Mouse (Mus musculus) spleen, adult 18-20 months (tissue): ENCODE results near the gene Igdcc4.
"Not testable (repeated sequence)": the region's sequence is repeated elsewhere in the genome, so short reads cannot be mapped to it uniquely, and the experiment has no call there.

Source experiments
- DNase-seq, 2 experiments: peaks; one replicate each; pipeline ENCODE4 v3.0.0; 2022; ENCODE audit warnings: mixed read lengths in 2 of 2

The Igdcc4 gene

DNA sequence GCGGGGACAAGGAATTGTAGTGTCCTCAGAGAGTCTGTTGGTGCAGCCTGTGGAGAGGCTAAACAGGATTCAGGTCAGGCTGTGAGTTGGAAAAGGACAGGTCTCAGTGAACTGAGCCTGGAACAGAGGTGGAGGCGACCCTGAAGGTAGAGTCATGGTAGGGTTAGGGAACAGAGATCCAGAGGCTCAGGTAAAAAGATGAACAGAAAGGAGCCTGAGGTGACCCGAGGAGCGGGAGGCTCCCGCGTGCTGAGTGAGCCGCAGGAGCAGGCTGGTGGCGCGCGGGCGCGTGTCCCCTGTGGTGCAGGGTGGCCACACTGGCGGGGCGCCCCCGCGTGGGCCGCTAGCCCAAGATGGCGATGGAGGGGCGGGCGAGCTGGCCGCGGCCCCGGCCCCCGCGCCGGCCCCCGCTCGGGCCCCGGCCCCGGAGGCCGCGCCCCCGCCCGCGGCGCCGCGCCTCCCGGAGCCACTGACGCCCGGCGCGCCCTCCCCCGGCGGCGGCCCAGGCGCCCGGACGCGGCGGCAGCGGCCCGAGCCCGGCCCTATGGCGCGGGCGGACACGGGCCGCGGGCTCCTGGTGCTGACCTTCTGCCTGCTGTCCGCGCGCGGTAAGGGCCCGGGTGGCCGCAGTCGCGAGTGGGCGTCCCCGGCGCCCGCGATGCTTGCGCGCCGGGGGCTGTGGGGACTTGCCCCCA is at the start of gene Igdcc4:
Gene Igdcc4 (plus strand): TSS at position 496 of the 695 bp plus-strand sequence.
- no peak for DNase-seq

DNA sequence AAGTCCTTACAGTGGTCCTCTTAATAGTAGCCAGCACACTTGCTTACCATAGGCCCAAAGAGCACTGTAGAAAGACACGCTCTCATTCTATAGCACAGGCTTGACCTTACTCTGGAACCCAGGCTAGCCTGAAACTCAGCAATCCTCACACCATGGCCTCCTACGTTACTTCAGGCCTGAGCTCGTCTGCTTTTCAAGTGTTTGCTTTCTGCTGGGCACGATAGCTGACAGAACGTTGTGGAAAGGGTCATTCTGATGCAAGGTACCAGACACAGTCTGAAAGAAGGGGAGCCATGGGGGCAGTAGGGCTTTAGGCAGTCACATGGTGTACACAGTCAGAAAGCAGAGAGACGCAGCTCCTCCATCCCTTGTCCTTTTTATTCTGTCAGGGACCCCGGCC is 37.0 kb upstream of the Igdcc4 start:
- no peak for DNase-seq

DNA sequence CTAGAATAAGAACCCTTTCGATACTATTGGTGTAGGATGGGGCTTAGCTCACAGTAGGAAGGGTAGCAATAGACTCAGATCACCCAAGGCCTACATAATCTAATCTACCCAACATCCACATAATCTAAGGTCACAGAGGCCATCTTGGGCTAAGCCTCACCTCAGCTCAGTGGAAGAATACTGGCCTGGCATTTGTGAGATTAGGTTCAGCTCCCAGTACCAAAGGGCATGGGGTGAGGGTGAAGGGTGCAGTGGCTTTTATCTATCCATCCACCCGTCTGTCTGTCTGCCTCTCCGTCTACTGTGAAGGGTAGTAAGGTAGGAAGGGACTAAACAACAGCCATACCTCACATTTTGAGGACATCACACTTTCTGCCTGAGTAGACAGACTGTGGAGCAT is 30.7 kb upstream of the Igdcc4 start:
- no peak for DNase-seq

DNA sequence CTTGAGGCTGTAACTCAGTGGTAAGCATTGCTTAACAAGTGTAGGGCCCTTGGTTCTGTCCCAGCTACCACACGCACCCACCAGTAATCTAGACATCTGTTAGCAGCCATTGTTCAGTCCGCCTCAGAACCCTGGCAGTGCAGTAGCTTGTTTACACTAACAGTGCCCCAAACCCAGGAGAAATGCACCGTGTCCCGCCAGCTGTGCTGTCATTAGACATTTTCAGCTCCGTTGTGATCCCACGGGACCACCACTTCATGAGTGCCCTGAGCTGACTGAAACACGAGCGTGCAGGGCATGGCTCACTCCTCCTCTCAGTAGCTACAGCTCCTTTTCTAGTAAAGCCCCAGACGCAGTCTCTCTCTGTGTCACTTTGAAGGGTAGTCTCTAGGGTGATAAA is 27.7 kb upstream of the Igdcc4 start:
- peak in 1 of 2 experiments; percentile 13 for DNase-seq

DNA sequence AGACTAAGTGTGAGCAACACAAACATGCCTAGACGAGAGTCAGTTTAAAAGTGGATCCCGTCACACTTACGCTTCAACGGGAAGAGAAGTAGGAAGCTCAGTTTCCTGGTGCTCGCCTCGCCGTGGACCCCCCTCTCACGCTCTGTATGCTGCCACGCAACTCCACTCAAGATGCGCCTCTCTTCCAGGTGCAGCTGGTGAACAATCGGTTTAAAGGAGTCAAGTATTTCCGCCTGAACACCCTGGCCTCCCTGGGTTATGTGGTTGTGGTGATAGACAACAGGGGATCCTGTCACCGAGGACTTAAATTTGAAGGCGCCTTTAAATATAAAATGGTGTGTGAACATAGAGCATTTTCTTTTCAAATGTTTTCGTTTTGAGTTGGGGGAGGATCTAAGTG is 27.0 kb upstream of the Igdcc4 start:
- DNase-seq = no peak

DNA sequence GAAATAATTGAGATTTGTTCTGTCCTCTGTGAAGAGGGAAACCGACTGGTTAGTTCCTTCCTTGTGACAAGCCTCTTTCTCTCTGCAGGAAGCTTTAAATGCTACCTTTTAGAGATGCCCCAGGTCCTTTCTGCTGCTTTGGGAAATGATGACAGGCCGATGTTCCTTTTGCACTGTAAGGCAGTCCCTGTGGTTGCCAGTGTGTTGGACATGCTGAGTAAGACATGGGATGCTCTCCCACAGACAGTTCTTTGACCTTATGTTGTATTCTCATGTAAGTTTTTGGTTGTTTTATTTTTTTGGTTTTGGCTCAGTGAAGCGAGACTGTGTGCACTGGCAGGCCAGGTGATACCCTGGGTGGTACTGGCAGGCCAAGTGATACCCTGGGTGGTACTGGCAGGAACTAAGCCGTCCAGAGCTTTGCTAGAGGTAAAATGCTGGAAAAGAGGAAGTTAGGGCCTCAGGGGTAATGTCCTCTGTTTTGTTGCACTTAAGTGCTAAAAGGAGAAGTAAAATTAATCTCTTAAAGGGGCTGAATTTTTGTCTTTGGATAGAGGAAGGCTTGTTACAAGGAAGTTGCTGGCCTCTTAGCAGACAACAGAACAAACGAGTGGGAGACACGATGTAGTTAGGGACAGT is 26.3 kb upstream of the Igdcc4 start:
- DNase-seq = peak; percentile 42 to 43

DNA sequence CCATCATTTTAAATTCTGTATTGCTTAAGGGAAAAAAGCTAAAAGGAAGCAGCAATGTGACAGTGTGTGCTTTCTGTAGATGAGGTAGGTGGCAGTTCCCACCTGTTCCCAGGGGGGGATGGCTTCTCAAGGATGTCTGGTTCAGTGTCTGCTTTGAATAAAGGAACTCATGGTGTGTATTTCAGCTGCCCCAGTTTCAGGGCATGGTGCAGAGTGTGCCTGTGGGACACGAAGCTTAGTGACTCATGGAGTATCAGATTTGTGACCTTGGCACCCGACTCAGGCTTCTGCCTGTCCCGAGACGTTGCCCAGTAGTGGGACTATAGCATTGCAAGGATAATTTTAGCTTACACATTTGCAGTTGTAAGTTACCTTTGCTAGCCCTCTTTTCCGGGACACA is 23.8 kb upstream of the Igdcc4 start:
- DNase-seq = no peak

DNA sequence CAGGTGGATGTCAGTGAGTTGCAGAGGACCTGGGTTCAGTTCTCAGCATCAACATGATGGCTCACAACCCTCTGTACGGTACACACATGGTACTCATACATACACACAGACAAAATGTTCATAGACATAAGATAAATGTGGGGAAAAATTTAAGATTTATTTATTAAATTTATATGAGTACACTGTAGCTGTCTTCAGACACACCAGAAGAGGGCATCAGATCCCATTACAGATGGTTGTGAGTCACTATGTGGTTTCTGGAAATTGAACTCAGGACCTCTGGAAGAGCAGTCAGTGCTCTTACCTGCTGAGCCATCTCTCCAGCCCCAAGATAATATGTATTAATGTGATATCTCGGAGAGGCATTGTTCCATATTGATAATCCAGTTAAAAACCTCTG is 21.1 kb upstream of the Igdcc4 start:
- DNase-seq = not testable (repeated sequence)

DNA sequence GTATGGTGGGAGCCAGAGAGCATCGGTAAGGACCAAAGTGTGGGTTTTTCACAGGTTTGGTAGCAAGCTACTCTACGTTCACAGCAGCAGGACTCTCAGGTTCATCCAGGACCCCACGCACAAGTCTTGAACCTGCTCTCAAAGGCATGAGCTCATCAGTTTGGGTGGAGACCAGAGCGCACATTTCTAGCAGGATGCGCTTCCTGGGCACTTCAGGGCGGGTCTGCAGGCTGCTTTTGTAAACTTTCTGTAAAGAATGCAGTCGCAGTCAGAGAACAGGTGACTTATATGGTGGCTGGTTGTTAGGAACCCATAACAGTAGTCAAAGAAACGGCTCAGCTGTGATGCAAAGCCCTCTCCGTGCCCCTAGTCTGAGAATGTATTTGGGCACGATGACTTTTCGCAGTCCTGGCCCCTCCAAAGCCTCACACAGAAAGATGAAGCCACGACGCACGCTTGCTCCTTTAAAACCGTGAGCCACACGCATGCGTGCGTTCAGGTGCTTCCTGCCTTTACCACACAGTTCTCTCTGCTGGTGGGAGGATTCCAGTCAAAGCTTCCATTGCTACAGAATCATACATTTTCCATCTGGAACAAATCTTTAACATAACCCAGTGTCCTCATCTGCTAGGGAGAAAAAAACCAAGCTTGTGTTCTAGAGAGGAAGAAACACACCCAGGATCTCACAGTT is 18.1 kb upstream of the Igdcc4 start:
- no peak for DNase-seq

DNA sequence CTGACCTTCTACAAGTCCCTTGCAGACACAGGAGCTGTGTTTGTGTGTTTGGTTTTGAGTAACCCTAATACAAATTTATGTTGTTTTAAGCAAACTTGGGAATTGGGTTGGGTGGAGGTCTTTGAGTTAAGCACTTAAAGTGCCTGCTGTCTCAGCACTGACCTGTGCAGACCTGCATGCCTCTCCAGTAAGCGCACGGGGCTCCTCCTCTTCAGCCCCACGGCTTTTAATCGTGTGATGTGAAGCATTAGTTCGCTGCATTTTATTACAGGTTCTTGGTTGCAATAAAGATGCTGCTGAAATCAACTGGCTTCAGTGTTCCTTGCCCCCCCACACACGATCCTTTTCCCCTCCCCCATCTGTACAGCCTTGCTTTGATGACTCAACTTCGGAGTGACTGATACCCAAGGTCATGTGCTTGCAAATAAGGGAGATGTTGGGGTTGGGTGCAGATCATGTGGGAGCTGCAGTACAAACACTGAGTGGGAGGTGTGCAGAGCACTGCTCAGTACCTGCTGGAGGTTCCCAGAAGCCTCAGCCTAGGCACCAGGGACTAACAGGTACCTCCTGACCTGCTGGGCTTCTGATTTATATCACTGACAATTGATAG is 17.0 kb upstream of the Igdcc4 start:
- DNase-seq = no peak

DNA sequence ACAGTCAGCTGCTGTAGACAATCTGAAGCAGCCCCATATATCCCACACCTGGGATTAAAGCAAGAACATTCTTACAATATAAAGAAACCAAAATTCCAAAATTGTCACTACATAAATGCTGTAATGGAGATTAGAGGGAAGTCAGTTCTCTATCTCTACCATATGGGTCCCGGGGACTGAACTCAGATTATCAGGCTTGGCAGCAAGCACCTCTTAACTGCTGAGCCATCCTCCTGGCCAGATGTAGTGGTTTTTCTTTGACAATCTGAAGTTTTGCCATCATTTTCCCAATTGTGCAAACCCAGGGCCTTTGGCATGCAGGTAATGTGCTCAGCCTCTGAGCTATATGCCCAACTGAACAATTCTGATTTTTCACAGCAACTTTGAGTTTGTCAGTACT is 16.0 kb upstream of the Igdcc4 start:
- DNase-seq = no peak

DNA sequence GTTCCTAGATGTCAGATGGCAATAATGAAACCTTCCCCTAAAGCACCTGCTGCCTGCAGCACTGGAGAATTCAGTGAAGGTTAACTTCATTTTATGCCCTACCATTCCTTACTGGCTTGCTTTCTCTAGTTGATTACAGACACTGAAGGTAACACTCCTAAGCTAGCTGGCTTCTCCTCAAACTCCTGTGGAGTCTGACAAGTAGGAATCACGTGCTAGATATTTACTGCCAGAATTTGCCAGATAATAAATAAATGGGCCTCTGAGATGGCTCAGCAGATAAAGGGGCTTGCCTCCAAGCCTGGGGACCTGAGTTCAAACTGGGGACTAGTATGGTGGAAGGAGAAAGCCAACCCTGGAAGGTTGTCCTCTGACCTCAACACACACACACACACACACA is 14.5 kb upstream of the Igdcc4 start:
- no peak for DNase-seq

DNA sequence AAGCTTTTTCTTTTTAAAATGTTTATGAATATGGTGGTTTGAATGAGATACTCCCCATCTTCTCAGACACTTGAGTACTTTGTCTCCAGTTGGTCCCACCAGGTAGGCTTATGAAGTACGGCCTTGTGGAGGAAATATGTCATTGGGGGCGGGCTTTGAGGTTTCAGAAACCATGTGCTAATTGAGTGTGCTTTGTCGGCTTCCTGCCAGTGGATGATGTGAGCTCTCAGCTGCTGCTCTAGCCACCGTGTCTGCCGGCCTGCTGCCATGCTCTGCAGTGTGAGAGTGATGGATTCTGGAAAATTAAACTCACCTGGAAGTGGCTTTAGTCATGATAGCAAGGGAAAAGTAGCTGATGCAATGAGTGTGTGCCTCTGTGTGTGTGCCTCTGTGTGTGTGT is 13.8 kb upstream of the Igdcc4 start:
- peak in 1 of 2 experiments; percentile 17 for DNase-seq

DNA sequence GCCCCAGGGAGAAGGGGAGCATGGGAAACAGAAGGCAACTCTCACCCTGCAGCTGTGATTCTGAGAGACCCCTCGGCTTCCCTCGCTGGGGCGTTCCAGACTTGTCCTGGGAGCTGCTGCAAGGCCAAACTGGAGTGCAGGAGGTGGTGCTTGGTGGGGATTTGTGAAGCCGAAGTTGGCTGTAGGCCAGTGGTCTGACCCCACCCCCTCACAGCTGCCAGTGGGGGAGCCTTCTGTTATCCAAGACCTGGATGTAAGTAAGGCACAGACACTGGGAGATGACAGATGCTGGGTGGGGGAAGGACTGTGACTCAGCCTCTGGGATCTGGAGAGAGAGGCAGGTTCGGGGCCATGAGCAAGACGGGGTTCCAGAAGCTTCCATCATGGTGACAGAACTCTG is 7.0 kb upstream of the Igdcc4 start:
- DNase-seq = no peak

DNA sequence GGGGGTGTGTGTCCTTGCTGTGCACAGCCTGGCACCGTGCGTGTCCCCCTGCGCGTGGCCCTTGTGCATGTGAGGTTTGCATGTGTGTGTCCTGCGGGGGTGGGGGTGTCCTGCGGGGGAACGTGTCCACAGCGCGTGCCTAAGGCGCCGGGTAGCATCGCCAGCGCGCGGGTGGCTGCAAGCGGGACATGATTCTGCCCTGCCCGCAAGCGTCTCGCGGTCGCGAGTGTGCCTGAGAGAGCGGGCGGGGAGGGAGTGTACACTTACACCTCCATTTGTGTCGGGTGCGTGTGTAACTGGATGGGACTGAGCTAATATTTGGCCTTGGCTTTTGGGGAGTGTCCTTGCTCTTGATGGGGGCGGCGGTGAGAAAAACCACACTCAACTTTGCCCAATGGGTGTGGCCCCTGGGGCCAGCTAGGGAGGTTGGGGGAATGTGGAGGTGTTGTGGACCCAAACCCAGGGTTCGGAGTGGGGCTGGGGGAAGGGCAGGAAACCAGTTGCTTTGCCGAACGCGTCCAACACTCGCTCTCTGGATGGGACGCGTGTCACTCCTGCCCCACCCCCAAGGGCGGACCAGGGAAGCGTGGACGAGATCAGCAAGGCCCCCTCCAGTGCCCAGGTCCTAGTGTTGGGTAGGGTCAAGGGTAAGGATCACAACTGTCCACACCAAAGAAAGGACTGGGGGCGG is 545 bp downstream of the Igdcc4 start:
- DNase-seq = no peak

DNA sequence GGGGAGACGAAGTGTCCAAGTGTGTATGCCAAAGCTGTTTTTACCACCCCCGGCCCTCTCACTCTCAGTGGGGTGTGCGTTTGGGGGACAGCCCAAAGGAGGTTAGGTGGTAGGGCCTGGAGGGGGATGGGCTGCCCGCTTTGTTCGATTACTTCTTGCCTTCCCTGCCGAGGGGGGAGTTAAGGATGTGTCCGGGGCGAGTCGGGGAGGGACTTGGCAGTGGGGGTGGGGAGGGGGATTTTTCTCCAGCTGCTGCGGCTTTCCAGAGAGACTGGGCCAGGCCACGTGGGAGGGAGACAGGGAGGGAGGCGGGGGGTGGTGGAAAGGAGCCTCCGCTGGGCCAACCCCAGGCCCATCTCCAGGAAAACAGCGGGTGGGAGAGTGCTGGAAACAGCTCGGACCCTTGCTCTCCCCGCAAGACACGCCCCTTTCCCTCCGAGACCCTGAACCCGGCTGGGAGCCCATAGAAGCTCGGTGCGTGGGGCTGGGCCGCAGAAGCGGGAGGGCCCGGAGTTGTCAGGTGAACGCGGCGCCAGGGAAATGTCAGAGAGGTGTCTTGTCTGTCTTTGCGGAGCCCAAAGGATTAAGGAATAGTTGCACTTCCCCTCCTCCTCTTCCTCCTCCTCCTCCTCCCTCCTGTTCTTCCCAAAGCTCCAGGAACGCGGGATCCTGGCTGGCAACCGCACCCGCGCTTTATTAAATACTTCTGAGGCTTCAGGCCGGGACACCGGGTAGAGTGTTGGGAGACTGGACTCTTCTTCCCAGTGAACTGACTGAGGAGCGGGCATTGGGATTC is 1.3 kb downstream of the Igdcc4 start:
- no peak for DNase-seq

DNA sequence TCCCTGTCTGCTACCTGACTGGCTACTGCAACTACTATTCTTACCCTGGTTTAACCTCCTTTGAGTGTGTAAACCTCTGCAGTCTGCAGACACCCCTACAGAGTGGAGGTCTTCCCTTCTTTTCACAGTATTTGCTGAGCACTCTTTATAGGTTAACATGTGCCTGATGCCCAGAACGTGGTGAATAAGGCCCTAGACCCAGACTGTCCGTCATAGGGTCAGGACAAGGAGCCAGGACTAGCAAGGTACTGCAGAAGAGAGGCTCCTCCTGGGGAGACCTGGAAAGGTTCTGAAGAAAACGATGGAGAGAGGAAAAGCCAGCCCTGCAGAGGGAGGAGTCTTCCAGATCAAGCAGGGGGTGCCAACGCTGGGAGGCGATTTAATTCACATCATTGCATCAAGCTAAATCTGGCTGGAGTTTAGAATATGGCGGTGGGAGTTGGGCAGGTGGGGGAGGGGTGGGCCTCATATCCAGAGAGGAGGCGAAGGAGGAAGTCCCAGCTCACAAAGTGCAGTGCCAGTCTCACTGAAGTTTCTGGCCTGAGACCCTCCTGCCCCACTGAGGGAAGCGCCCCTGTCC is 2.0 kb downstream of the Igdcc4 start:
- DNase-seq = no peak

DNA sequence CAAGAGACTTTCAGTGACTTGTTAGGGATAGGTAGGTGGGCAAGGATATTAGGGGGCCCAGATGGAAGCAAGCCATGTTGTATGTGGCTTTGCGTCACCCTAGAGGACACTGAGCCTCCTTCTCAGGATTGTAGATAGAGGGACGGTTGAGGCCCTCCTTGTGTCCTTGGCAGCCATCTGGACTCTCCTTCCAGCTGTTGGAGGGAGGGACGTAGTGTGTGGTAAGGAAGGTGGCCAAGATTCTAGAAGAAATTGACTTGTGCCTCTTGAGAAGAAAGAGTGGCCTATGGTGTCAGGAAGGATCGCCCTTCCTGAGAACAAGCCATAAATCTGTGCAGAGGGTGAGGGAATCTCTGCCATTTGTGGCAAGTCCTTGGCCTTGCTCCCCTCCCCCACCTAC is 5.5 kb downstream of the Igdcc4 start:
- DNase-seq = no peak

DNA sequence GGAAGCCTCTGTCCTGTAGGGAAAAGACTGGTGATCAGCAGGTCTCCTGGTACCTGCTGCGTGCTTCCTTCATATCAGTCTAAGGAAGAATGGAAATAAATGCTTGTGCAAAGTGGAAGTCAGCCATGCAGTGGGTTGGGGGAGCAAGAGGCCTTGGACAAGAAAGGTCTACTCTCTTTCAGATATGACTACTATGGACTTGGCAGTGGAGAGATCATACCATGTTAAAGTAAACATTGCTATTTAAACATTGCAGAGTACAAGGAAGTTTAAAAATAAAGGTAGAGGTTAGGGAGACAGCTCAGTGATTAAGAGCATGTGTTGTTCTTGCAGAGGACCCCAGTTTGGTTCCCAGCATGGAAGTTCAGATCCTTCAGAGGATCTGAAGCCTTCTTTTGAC is 6.6 kb downstream of the Igdcc4 start:
- DNase-seq = no peak

DNA sequence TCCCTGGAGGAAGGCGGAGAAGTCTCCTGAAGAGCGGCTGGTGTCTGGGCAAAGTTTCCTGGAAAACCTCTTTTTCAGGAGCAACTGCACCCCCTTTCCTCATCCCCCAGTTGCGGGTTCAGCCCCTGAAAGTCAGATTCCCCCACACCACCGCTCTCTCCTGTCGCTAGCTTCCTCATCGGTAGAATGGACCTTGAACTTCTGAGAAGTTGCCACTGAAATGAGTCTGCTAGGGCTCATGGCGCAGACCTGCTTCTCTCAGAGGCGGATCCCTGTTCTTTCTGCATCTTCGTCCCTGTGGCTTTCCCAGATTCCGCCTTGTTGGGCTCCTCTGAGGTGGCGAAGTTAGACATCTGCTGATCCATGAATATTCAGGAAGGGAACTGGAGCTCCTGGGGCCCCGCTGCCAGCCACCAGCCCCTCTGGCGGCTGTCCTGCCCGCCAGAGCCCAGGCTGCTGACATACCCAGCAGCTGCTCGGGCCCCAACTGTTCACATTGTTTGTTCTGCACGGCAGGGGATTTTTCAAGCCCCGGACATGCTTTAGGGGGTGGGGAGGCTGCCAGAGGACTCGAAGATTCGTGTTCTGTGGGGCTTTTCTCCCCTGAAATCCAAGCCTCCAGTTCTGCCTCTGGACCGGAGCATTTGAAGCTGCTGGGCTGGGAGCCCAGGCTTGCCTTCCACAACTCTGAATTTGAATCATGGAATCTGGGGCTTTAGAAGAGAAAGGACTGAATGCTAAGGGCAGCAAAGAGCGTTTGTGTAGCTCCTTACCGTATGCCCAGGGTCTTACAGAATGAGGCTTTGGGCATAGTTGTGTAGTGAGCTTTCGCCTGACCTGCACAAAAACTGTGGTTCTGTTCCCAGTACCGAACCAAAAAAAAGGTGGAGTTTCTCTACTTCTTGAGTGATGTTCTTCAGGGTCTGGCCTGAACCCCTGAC is 8.1 kb downstream of the Igdcc4 start:
- no peak for DNase-seq

DNA sequence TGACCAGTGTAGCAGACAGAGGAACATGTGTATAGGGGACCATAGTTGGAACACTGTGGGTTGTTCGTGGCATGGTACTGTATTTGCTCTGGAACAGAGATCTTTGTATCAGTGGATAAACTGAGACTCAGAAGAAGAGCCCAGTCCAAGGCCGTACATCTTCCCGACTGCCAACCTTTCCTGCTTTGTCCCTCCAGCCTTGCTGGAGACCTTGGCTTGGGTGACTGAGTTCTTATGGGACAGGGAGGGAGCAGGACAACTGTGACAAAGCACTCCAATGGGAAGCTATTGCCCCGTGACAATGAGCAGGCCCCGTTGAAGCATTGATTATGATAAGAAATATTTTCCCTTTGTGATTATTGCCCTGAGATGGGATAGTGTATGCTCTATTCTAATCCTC is 10.4 kb downstream of the Igdcc4 start:
- DNase-seq = no peak
